8 mouse cellular contexts compared by ENCODE assay signal in the genomic region with DNA sequence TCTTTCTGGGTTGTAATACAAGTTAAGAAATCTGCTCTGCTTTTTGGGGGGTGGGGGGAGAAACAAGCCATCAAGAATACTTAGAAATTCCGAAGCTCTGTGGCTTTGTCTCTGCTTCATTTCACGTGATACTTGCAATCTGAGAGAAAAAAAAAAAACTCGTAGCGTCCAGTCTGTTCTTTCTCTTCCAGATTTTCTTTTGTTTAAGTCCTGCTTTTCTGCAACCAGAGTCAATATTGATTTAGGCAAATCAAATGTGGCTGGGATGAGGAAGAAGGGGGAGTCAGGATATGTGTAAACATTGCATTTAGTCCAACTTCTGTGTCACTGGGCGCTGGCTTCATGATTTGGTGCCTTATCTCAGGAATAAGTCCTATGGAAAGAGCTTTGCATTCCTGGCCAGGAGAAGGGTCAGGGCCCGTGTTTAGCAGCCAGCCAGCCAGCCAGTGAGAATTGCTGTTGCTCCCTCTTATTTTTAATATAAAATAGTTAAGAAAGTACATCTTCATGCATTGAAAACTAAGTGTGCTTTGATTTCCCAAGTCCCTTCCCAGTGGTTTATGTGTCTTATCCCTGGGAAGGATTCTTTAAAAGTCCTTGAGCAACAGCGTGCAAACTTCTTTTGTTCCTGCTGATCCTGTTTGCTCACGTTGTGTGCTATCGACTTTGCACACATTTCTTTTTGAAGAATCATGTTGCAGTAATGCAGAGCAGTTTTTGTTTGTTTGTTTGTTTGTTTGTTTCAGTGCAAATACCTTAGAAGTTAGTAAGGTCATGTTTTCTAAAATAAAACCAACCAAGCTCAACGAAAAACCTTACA.
A peak's percentile ranks its signal among the peaks of the same experiment; 100 is the strongest.
DNase-seq lines count a peak whose midpoint lies in the region; ATAC-seq and TF ChIP-seq lines count a peak whose summit lies in the region.

No protein-coding gene starts in this region.

- WGBS in cerebellum, adult 2 months: 51% methylated on average over 10 of the region's 10 CpGs
- WGBS in forebrain, embryonic 13.5 days: 4% methylated on average over 10 of the region's 10 CpGs
- WGBS in hindbrain, embryonic 12.5 days: 6% methylated on average over 10 of the region's 10 CpGs
- WGBS in limb, embryonic 15.5 days: 13% methylated on average over 10 of the region's 10 CpGs
- 3% methylated on average over 10 of the region's 10 CpGs for WGBS in midbrain, embryonic 13.5 days

- H3K4me2 ChIP-seq in forebrain, embryonic 13.5 days: peak overlapping the region; percentile 60
- H3K4me2 ChIP-seq in hindbrain, embryonic 12.5 days (replicated peaks): peak overlapping the region; percentile 55
- peak overlapping the region; percentile 49 for H3K4me2 ChIP-seq in limb, embryonic 15.5 days
- H3K4me2 ChIP-seq in midbrain, embryonic 13.5 days (replicated peaks): peak overlapping the region; percentile 60

- no peak for TF ChIP-seq POLR2A in cerebellum, adult 2 months (IDR thresholded peaks at IDR 0.05; ENCODE audit: borderline replicate concordance, insufficient read depth, low read length)

- peak overlapping the region; percentile 13; the same call in 1 of the 2 replicates for H3K27ac ChIP-seq in cerebellum, adult 2 months (ENCODE audit: insufficient read depth, low read length)
- peak overlapping the region; percentile 93 for H3K27ac ChIP-seq in forebrain, embryonic 13.5 days
- peak overlapping the region; percentile 94 for H3K27ac ChIP-seq in hindbrain, embryonic 12.5 days
- H3K27ac ChIP-seq in limb, embryonic 15.5 days: peak overlapping the region; percentile 95
- H3K27ac ChIP-seq in midbrain, embryonic 13.5 days: peak overlapping the region; percentile 91

- no peaks in the 10 kb centered on the region for H3K4me1 ChIP-seq in cerebellum, adult 2 months (ENCODE audit: control insufficient read depth, insufficient read depth, low read length)
- H3K4me1 ChIP-seq in forebrain, embryonic 13.5 days: peaks cover 40% of the 10 kb centered on the region
- peaks cover 18% of the 10 kb centered on the region for H3K4me1 ChIP-seq in hindbrain, embryonic 12.5 days
- peaks cover 3% of the 10 kb centered on the region; the same call in 1 of the 2 replicates for H3K4me1 ChIP-seq in limb, embryonic 15.5 days
- H3K4me1 ChIP-seq in midbrain, embryonic 13.5 days (replicated peaks): peaks cover 42% of the 10 kb centered on the region

- H3K9ac ChIP-seq in forebrain, embryonic 13.5 days: peak overlapping the region; percentile 80
- H3K9ac ChIP-seq in hindbrain, embryonic 12.5 days: peak overlapping the region; percentile 71
- H3K9ac ChIP-seq in limb, embryonic 15.5 days: peak overlapping the region; percentile 57
- peak overlapping the region; percentile 74 for H3K9ac ChIP-seq in midbrain, embryonic 13.5 days (replicated peaks)

- no peak for ATAC-seq in forebrain, embryonic 13.5 days
- ATAC-seq in hindbrain, embryonic 12.5 days (ENCODE audit: low FRiP score): no peak
- ATAC-seq in limb, embryonic 15.5 days (ENCODE audit: insufficient number of reproducible peaks, low FRiP score, low TSS enrichment, low read depth): no peak
- ATAC-seq in midbrain, embryonic 13.5 days: no peak

- intact Hi-C loops in left cerebral cortex, postnatal 36 days (cut with DNase I): loop anchor here (1.0 to 5.0 kb wide), 4 partner anchors 72 to 172 kb away; no protein-coding TSS in a partner anchor

- H3K36me3 ChIP-seq in forebrain, embryonic 13.5 days (ENCODE audit: poor library complexity, severe bottlenecking): peaks cover 14% of the 10 kb centered on the region
- no peaks in the 10 kb centered on the region for H3K36me3 ChIP-seq in hindbrain, embryonic 12.5 days
- no peaks in the 10 kb centered on the region for H3K36me3 ChIP-seq in limb, embryonic 15.5 days
- 0 out of 2 replicates have a peak, but pooled peaks cover 5% of the 10 kb centered on the region for H3K36me3 ChIP-seq in midbrain, embryonic 13.5 days

- no peaks in the 10 kb centered on the region for H3K27me3 ChIP-seq in cerebellum, adult 2 months (ENCODE audit: control insufficient read depth, insufficient read depth, low read length)
- no peaks in the 10 kb centered on the region for H3K27me3 ChIP-seq in forebrain, embryonic 13.5 days
- H3K27me3 ChIP-seq in hindbrain, embryonic 12.5 days: no peaks in the 10 kb centered on the region
- H3K27me3 ChIP-seq in limb, embryonic 15.5 days: no peaks in the 10 kb centered on the region
- no peaks in the 10 kb centered on the region for H3K27me3 ChIP-seq in midbrain, embryonic 13.5 days

- peak overlapping the region; percentile 28 for H3K4me3 ChIP-seq in cerebellum, adult 2 months (replicated peaks; ENCODE audit: insufficient read depth, low read depth, low read length)
- peak overlapping the region; percentile 53 for H3K4me3 ChIP-seq in forebrain, embryonic 13.5 days
- H3K4me3 ChIP-seq in hindbrain, embryonic 12.5 days: peak overlapping the region; percentile 49
- peak overlapping the region; percentile 51 for H3K4me3 ChIP-seq in limb, embryonic 15.5 days
- peak overlapping the region; percentile 49 for H3K4me3 ChIP-seq in midbrain, embryonic 13.5 days (replicated peaks)

- DNase-seq in cerebellum, adult 2 months: no peak
- no peak for DNase-seq in cerebellum, postnatal 4 days (ENCODE audit: low spot score in 2 of 2)
- DNase-seq in yolk sac, embryonic 10.5 days (ENCODE audit: low spot score): peak; percentile 78
- DNase-seq in left cerebral cortex, postnatal 36 days (ENCODE audit: low spot score in 2 of 2): no peak

- TF ChIP-seq CTCF in cerebellum, adult 2 months (IDR thresholded peaks at IDR 0.05; ENCODE audit: borderline replicate concordance, insufficient read depth, low read depth, low read length): no peak

- no peaks in the 10 kb centered on the region for H3K9me3 ChIP-seq in forebrain, embryonic 13.5 days (replicated peaks)
- no peaks in the 10 kb centered on the region for H3K9me3 ChIP-seq in hindbrain, embryonic 12.5 days (replicated peaks)
- no peaks in the 10 kb centered on the region for H3K9me3 ChIP-seq in limb, embryonic 15.5 days
- H3K9me3 ChIP-seq in midbrain, embryonic 13.5 days: no peaks in the 10 kb centered on the region

Comparison
In these comparisons a context has a peak if more than half of its experiments do, and no peak if none do; other contexts are left out.
1. H3K27ac ChIP-seq: peak in every context shown above with its lines; median percentile 95 in limb, embryonic 15.5 days; 94 in hindbrain, embryonic 12.5 days; 93 in forebrain, embryonic 13.5 days; 91 in midbrain, embryonic 13.5 days; 13 in cerebellum, adult 2 months.